Mouse (Mus musculus) CH12.LX (cell line): ENCODE data around the gene Ly6g6c. TPM values are rescaled to one million over a fixed set of nuclear protein-coding genes. Genes with fewer than 3 reads are reported as not detected.

ENCODE experiments used
- DNase-seq: peaks from one replicate; pipeline ENCODE4 v3.0.0-alpha.2; 2013; ENCODE audit errors: extremely low read depth
- H3K27ac ChIP-seq: 2 replicates; pipeline ENCODE4 v1.5.1; 2012; ENCODE audit warnings: low read depth, mild to moderate bottlenecking, control low read depth, moderate library complexity; ENCODE audit not compliant: insufficient read depth
- H3K27me3 ChIP-seq: replicated peaks from 2 replicates; pipeline ENCODE3; 2012; ENCODE audit warnings: inconsistent platforms
- H3K36me3 ChIP-seq, 2 experiments: replicated peaks in 1 of 2; 2 replicates each; pipeline versions ENCODE3 to v1.6.1; 2012; ENCODE audit warnings: inconsistent platforms in 1 of 2, low read length in 1 of 2, mild to moderate bottlenecking in 1 of 2, mixed read lengths in 1 of 2, moderate library complexity in 1 of 2; ENCODE audit not compliant: control insufficient read depth in 1 of 2, insufficient read depth in 1 of 2
- H3K4me1 ChIP-seq, 2 experiments: 2 replicates each; pipeline ENCODE4 v1.6.1; 2012; ENCODE audit warnings: inconsistent platforms in 1 of 2, moderate library complexity in 1 of 2; ENCODE audit not compliant: insufficient read depth in 2 of 2, control insufficient read depth in 1 of 2
- H3K4me2 ChIP-seq: 2 replicates; pipeline ENCODE4 v1.6.1; 2012; ENCODE audit warnings: low read depth, mild to moderate bottlenecking, control low read depth; ENCODE audit not compliant: poor library complexity, insufficient read depth, severe bottlenecking
- H3K4me3 ChIP-seq, 3 experiments: fragments of 150-350 bp in 1 of 3; sonication (generic) in 1 of 3; replicated peaks in 1 of 3; 2 replicates each; pipeline versions ENCODE3 to v1.5.1; 2011 to 2012; ENCODE audit warnings: low read depth in 2 of 3, low read length in 2 of 3, mild to moderate bottlenecking in 2 of 3, moderate library complexity in 2 of 3, control low read depth in 1 of 3, improper control_type of control experiment in 1 of 3, inconsistent platforms in 1 of 3, mixed read lengths in 1 of 3; ENCODE audit not compliant: poor library complexity in 1 of 3
- H3K79me2 ChIP-seq: replicated peaks from 2 replicates; pipeline ENCODE4 v1.6.1; 2012; ENCODE audit warnings: mild to moderate bottlenecking, moderate library complexity; ENCODE audit not compliant: control insufficient read depth, poor library complexity, insufficient read depth, severe bottlenecking; ENCODE audit errors: extremely low read depth
- H3K9ac ChIP-seq: 2 replicates; pipeline ENCODE4 v1.6.1; 2012; ENCODE audit warnings: low read depth, mild to moderate bottlenecking, control low read depth, moderate library complexity; ENCODE audit not compliant: insufficient read depth
- H3K9me3 ChIP-seq: replicated peaks from 2 replicates; pipeline ENCODE3; 2012; ENCODE audit warnings: low read length, inconsistent platforms, mixed read lengths
- BHLHE40 ChIP-seq: IDR thresholded peaks from 2 replicates; pipeline ENCODE4 v1.6.1; 2011; ENCODE audit warnings: mild to moderate bottlenecking, low read depth, low read length, improper control_type of control experiment
- CHD1 ChIP-seq: IDR thresholded peaks from 2 replicates; pipeline ENCODE4 v1.6.1; 2012; ENCODE audit warnings: low read depth, low read length, improper control_type of control experiment, inconsistent platforms
- CTCF ChIP-seq, 2 experiments: IDR thresholded peaks in 1 of 2; conservative IDR thresholded peaks in 1 of 2; 2 replicates each; pipeline ENCODE4 v1.5.1; 2011 to 2012; ENCODE audit warnings: low read depth in 2 of 2, low read length in 2 of 2, improper control_type of control experiment in 1 of 2, inconsistent platforms in 1 of 2, mild to moderate bottlenecking in 1 of 2, moderate library complexity in 1 of 2
- E2F4 ChIP-seq: IDR thresholded peaks from 2 replicates; pipeline ENCODE4 v1.6.1; 2011; ENCODE audit warnings: low read depth, low read length, improper control_type of control experiment; ENCODE audit not compliant: insufficient replicate concordance
- GABPA ChIP-seq: IDR thresholded peaks from 2 replicates; pipeline ENCODE4 v1.6.1; 2012; ENCODE audit warnings: low read depth, low read length, improper control_type of control experiment, inconsistent platforms; ENCODE audit not compliant: insufficient replicate concordance
- KAT2A ChIP-seq: IDR thresholded peaks from 2 replicates; pipeline ENCODE4 v1.6.1; 2012; ENCODE audit warnings: low read length, improper control_type of control experiment, inconsistent platforms; ENCODE audit not compliant: insufficient replicate concordance
- PAX5 ChIP-seq: IDR thresholded peaks from 2 replicates; pipeline ENCODE4 v1.6.1; 2012; ENCODE audit warnings: low read length, inconsistent platforms, mixed read lengths
- RAD21 ChIP-seq: IDR thresholded peaks from 2 replicates; pipeline ENCODE4 v1.6.1; 2011; ENCODE audit warnings: low read depth, mild to moderate bottlenecking, low read length, improper control_type of control experiment, moderate library complexity
- SMC3 ChIP-seq: IDR thresholded peaks from 2 replicates; pipeline ENCODE4 v1.6.1; 2011; ENCODE audit warnings: low read depth, low read length, improper control_type of control experiment
- TCF12 ChIP-seq: IDR thresholded peaks from 2 replicates; pipeline ENCODE4 v1.6.1; 2014; ENCODE audit warnings: low read depth, mild to moderate bottlenecking, inconsistent platforms, low read length, improper control_type of control experiment
- UBTF ChIP-seq: IDR thresholded peaks from 2 replicates; pipeline ENCODE4 v1.6.1; 2012; ENCODE audit warnings: low read depth, mild to moderate bottlenecking, inconsistent platforms, low read length, improper control_type of control experiment, moderate library complexity
- ZKSCAN1 ChIP-seq: IDR thresholded peaks from 2 replicates; pipeline ENCODE4 v1.6.1; 2012; ENCODE audit warnings: low read depth, inconsistent platforms, low read length, improper control_type of control experiment, borderline replicate concordance
- dilution Hi-C: fragments of 300-500 bp; cut with MboI; formaldehyde crosslinking; loops from 2 replicates; pipeline ENCODE4 v1.14.3; 2020; ENCODE audit warnings: low sequenced_read_pairs; ENCODE audit not compliant: extremely low pct_unique_long_range_greater_than_20kb, extremely low pct_ligation_motif_present
- in situ Hi-C: fragments of 300-500 bp; cut with MboI; formaldehyde crosslinking; loops from 3 replicates; pipeline ENCODE4 v1.14.3; 2019; ENCODE audit warnings: low sequenced_read_pairs, low pct_ligation_motif_present, low pct_unique_long_range_greater_than_20kb, mixed read lengths
- polyA plus RNA-seq: library from polyadenylated mRNA; unstranded; fragments of >175 nt; gene quantifications from 2 replicates; pipeline ENCODE4 v1.2.1, GENCODE M21; 2012; ENCODE audit warnings: low read depth; ENCODE audit not compliant: insufficient read length
- total RNA-seq, 2 experiments: library from RNA; depleted of rRNA; stranded (reverse); fragments of 300-350 nt in 1 of 2; fragments of >200 nt in 1 of 2; gene quantifications; 2 replicates each; pipeline ENCODE4 v1.2.3; 2012 to 2014

Gene Ly6g6c
- total and polyA plus RNA-seq, 3 experiments, result 0.30 TPM; not detected in 2

DNA sequence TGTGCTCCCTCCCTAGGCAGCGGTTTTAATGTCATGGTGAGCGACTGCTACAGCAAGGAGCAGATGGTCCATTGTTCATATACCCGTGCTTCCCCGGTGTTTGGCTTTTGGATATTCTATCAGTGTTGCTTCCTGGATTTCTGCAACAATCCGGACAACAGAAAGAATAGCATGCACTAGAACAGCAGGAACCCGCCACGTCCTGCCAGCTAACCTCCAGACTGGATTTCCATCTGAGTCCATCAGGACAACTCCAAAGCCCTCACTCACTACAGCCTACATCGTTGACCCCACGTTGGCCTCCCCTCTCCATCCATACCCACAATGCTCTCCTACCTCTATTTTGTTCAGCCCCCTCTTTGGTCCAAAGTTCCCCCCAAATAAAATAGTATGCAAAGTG, 46.6 kb downstream of the Ly6g6c start:
- in situ Hi-C loops, result loop anchor here (10.0 kb wide), 1 partner anchor 87 kb away; the partner anchor contains the start of gene Sapcd1

GRCm38 (mm10) chr17:35115046-35116019, 50.1 kb downstream of the Ly6g6c start, which contains the start of gene Ly6g5b:
Gene Ly6g5b (minus strand): TSS chr17:35115428.
- Histone ChIP-seq H3K4me1 (peaks cover 0 to 24% of the 10 kb centered on the region in 2 experiments; a peak in 2 of 4 replicates), H3K79me2 (peaks cover 11% of the 10 kb centered on the region), H3K9me3 (no peaks in the 10 kb centered on the region), H3K4me3 (no peak within 1 kb of the TSS), H3K27me3 (no peaks in the 10 kb centered on the region), H3K36me3 (peaks cover 44 to 59% of the 10 kb centered on the region in 2 experiments), H3K4me2 (no peak within 1 kb of the TSS), H3K27ac (no peak within 1 kb of the TSS), H3K9ac (no peak within 1 kb of the TSS)
- DNase-seq, result peak; percentile 58
- in situ Hi-C loops (loop anchor here (5.0 to 10.0 kb wide), 2 partner anchors 91 to 117 kb away; partner anchors contain the start of genes Atp6v1g2 and Sapcd1), dilution Hi-C loops (no loop called here)
- no peak for TF ChIP-seq ZKSCAN1
- no peak for TF ChIP-seq PAX5
- peak; percentile 63 for TF ChIP-seq RAD21
- peak; percentile 51 for TF ChIP-seq SMC3
- peak; percentile 22 to 66; a peak in 2 of 4 replicates for TF ChIP-seq CTCF (conservative IDR thresholded peaks at IDR 0.05 in 1 of 2, IDR thresholded peaks at IDR 0.05 in 1 of 2; ENCODE audit: low read depth in 2 of 2, low read length in 2 of 2)
- TF ChIP-seq, all 38 proteins: peak for 3

More for the DNA sequence above, 46.6 kb downstream of the Ly6g6c start:
- Histone ChIP-seq H3K36me3 (peaks cover 25 to 34% of the 10 kb centered on the region in 2 experiments), H3K9ac (no peak overlapping the region)
- dilution Hi-C loops, result no loop called here
- TF ChIP-seq CHD1, result no peak
- TF ChIP-seq UBTF, result no peak
- TF ChIP-seq GABPA, result no peak
- no peak for TF ChIP-seq BHLHE40
- TF ChIP-seq KAT2A, result no peak
- TF ChIP-seq TCF12, result no peak
- no peak for TF ChIP-seq E2F4
- TF ChIP-seq, all 38 proteins: peak for 0
- H3K4me3 ChIP-seq, result no peak overlapping the region
- H3K79me2 ChIP-seq, result no peaks in the 10 kb centered on the region
- DNase-seq, result no peak
- H3K4me1 ChIP-seq, result peaks cover 0 to 14% of the 10 kb centered on the region in 2 experiments; a peak in 2 of 4 replicates
- H3K27ac ChIP-seq, result no peak overlapping the region
- no peaks in the 10 kb centered on the region for H3K27me3 ChIP-seq
- no peaks in the 10 kb centered on the region for H3K9me3 ChIP-seq
- no peak overlapping the region for H3K4me2 ChIP-seq

Other genes with a start within 250 kb of the Ly6g6c start
Only the 20 nearest of the 45 such genes appear.
- gene Hspa1l, start 92.7 kb upstream of the Ly6g6c start, total RNA-seq (2012; rRNA removed), result 0.30 and 0.38 TPM in 2 replicates
- gene Hspa1l, start 92.7 kb upstream of the Ly6g6c start, total RNA-seq (2014; rRNA removed), result not detected in 2 replicates
- gene Hspa1l, start 92.7 kb upstream of the Ly6g6c start, polyA plus RNA-seq, result 1.1 and 1.4 TPM in 2 replicates
- gene Lsm2, start 83.5 kb upstream of the Ly6g6c start, total RNA-seq (2012; rRNA removed), result 104 and 120 TPM in 2 replicates
- gene Lsm2, start 83.5 kb upstream of the Ly6g6c start, total RNA-seq (2014; rRNA removed), result 134 and 135 TPM in 2 replicates
- 274 and 345 TPM in 2 replicates for gene Lsm2, start 83.5 kb upstream of the Ly6g6c start, polyA plus RNA-seq
- gene Vars, start 64.4 kb upstream of the Ly6g6c start, total RNA-seq (2012; rRNA removed), result 238 and 277 TPM in 2 replicates
- 90.3 and 97.4 TPM in 2 replicates for gene Vars, start 64.4 kb upstream of the Ly6g6c start, total RNA-seq (2014; rRNA removed)
- gene Vars, start 64.4 kb upstream of the Ly6g6c start, polyA plus RNA-seq, result 253 and 280 TPM in 2 replicates
- 0.42 and 0.46 TPM in 2 replicates for gene Vwa7, start 48.8 kb upstream of the Ly6g6c start, total RNA-seq (2012; rRNA removed)
- 0.07 TPM in 1 of 2 replicates, not detected in the other for gene Vwa7, start 48.8 kb upstream of the Ly6g6c start, total RNA-seq (2014; rRNA removed)
- gene Vwa7, start 48.8 kb upstream of the Ly6g6c start, polyA plus RNA-seq, result 0.94 and 1.2 TPM in 2 replicates
- gene Sapcd1, start 37.4 kb upstream of the Ly6g6c start, total RNA-seq (2012; rRNA removed), result 94.1 and 124 TPM in 2 replicates
- 130 and 142 TPM in 2 replicates for gene Sapcd1, start 37.4 kb upstream of the Ly6g6c start, total RNA-seq (2014; rRNA removed)
- 94.4 and 105 TPM in 2 replicates for gene Sapcd1, start 37.4 kb upstream of the Ly6g6c start, polyA plus RNA-seq
- gene Msh5, start 18.6 kb upstream of the Ly6g6c start, total RNA-seq (2012; rRNA removed), result 11.5 and 13.1 TPM in 2 replicates
- 6.1 and 7.6 TPM in 2 replicates for gene Msh5, start 18.6 kb upstream of the Ly6g6c start, total RNA-seq (2014; rRNA removed)
- 10.6 and 12.1 TPM in 2 replicates for gene Msh5, start 18.6 kb upstream of the Ly6g6c start, polyA plus RNA-seq
- gene Clic1, start 15.4 kb upstream of the Ly6g6c start, total RNA-seq (2012; rRNA removed), result 182 and 198 TPM in 2 replicates
- 111 and 114 TPM in 2 replicates for gene Clic1, start 15.4 kb upstream of the Ly6g6c start, total RNA-seq (2014; rRNA removed)
- gene Clic1, start 15.4 kb upstream of the Ly6g6c start, polyA plus RNA-seq, result 160 and 163 TPM in 2 replicates
- 3.4 and 4.3 TPM in 2 replicates for gene Ddah2, start 6.4 kb upstream of the Ly6g6c start, total RNA-seq (2012; rRNA removed)
- gene Ddah2, start 6.4 kb upstream of the Ly6g6c start, total RNA-seq (2014; rRNA removed), result 0.94 and 1.4 TPM in 2 replicates
- 4.8 and 6.3 TPM in 2 replicates for gene Ddah2, start 6.4 kb upstream of the Ly6g6c start, polyA plus RNA-seq
- gene Mpig6b, start 796 bp downstream of the Ly6g6c start, total RNA-seq (2012; rRNA removed), result not detected in 2 replicates
- not detected in 2 replicates for gene Mpig6b, start 796 bp downstream of the Ly6g6c start, total RNA-seq (2014; rRNA removed)
- 0.10 TPM in 1 of 2 replicates, not detected in the other for gene Mpig6b, start 796 bp downstream of the Ly6g6c start, polyA plus RNA-seq
- not detected in 2 replicates for gene Ly6g6e, start 11.5 kb downstream of the Ly6g6c start, total RNA-seq (2012; rRNA removed)
- not detected in 2 replicates for gene Ly6g6e, start 11.5 kb downstream of the Ly6g6c start, total RNA-seq (2014; rRNA removed)
- not detected in 2 replicates for gene Ly6g6e, start 11.5 kb downstream of the Ly6g6c start, polyA plus RNA-seq
- gene Ly6g6d, start 12.7 kb downstream of the Ly6g6c start, total RNA-seq (2012; rRNA removed), result not detected in 2 replicates
- gene Ly6g6d, start 12.7 kb downstream of the Ly6g6c start, total RNA-seq (2014; rRNA removed), result not detected in 2 replicates
- gene Ly6g6d, start 12.7 kb downstream of the Ly6g6c start, polyA plus RNA-seq, result 0.44 and 0.46 TPM in 2 replicates
- not detected in 2 replicates for gene Ly6g6f, start 20.2 kb downstream of the Ly6g6c start, total RNA-seq (2012; rRNA removed)
- gene Ly6g6f, start 20.2 kb downstream of the Ly6g6c start, total RNA-seq (2014; rRNA removed), result 0.22 and 0.54 TPM in 2 replicates
- gene Ly6g6f, start 20.2 kb downstream of the Ly6g6c start, polyA plus RNA-seq, result 0.29 and 0.67 TPM in 2 replicates
- 15.3 and 16.2 TPM in 2 replicates for gene Abhd16a, start 23.9 kb downstream of the Ly6g6c start, total RNA-seq (2012; rRNA removed)
- gene Abhd16a, start 23.9 kb downstream of the Ly6g6c start, total RNA-seq (2014; rRNA removed), result 11.7 and 16.6 TPM in 2 replicates
- gene Abhd16a, start 23.9 kb downstream of the Ly6g6c start, polyA plus RNA-seq, result 10.7 and 11.6 TPM in 2 replicates
- gene Ly6g5c, start 42.9 kb downstream of the Ly6g6c start, total RNA-seq (2012; rRNA removed), result not detected in 2 replicates
- gene Ly6g5c, start 42.9 kb downstream of the Ly6g6c start, total RNA-seq (2014; rRNA removed), result not detected in 2 replicates
- gene Ly6g5c, start 42.9 kb downstream of the Ly6g6c start, polyA plus RNA-seq, result not detected in 2 replicates
- 0.30 and 0.50 TPM in 2 replicates for gene Ly6g5b, start 50.0 kb downstream of the Ly6g6c start, total RNA-seq (2012; rRNA removed)
- 0.88 and 0.91 TPM in 2 replicates for gene Ly6g5b, start 50.0 kb downstream of the Ly6g6c start, total RNA-seq (2014; rRNA removed)
- 1.0 and 1.1 TPM in 2 replicates for gene Ly6g5b, start 50.0 kb downstream of the Ly6g6c start, polyA plus RNA-seq
- gene Gpank1, start 56.1 kb downstream of the Ly6g6c start, total RNA-seq (2012; rRNA removed), result 42.7 and 43.0 TPM in 2 replicates
- 32.6 and 36.6 TPM in 2 replicates for gene Gpank1, start 56.1 kb downstream of the Ly6g6c start, total RNA-seq (2014; rRNA removed)
- 32.5 and 33.6 TPM in 2 replicates for gene Gpank1, start 56.1 kb downstream of the Ly6g6c start, polyA plus RNA-seq
- 130 and 143 TPM in 2 replicates for gene Csnk2b, start 56.7 kb downstream of the Ly6g6c start, total RNA-seq (2012; rRNA removed)
- gene Csnk2b, start 56.7 kb downstream of the Ly6g6c start, total RNA-seq (2014; rRNA removed), result 85.3 and 89.3 TPM in 2 replicates
- gene Csnk2b, start 56.7 kb downstream of the Ly6g6c start, polyA plus RNA-seq, result 267 and 348 TPM in 2 replicates
- gene D17H6S53E, start 61.0 kb downstream of the Ly6g6c start, total RNA-seq (2012; rRNA removed), result 15.6 and 17.0 TPM in 2 replicates
- gene D17H6S53E, start 61.0 kb downstream of the Ly6g6c start, total RNA-seq (2014; rRNA removed), result 8.8 and 11.9 TPM in 2 replicates
- gene D17H6S53E, start 61.0 kb downstream of the Ly6g6c start, polyA plus RNA-seq, result 8.7 and 13.8 TPM in 2 replicates
- 0.21 TPM in 1 of 2 replicates, not detected in the other for gene Apom, start 66.7 kb downstream of the Ly6g6c start, total RNA-seq (2012; rRNA removed)
- gene Apom, start 66.7 kb downstream of the Ly6g6c start, total RNA-seq (2014; rRNA removed), result not detected in 2 replicates
- 0.39 and 0.41 TPM in 2 replicates for gene Apom, start 66.7 kb downstream of the Ly6g6c start, polyA plus RNA-seq
- 73.0 and 73.7 TPM in 2 replicates for gene Bag6, start 69.8 kb downstream of the Ly6g6c start, total RNA-seq (2012; rRNA removed)
- gene Bag6, start 69.8 kb downstream of the Ly6g6c start, total RNA-seq (2014; rRNA removed), result 21.7 and 26.0 TPM in 2 replicates
- 133 and 152 TPM in 2 replicates for gene Bag6, start 69.8 kb downstream of the Ly6g6c start, polyA plus RNA-seq